Mouse (Mus musculus) c-Kit-positive CD71-positive TER-119-negative erythroid progenitor cells, embryonic 14.5 days (primary cell): ENCODE results near the gene Gphb5.
"Not testable (repeated sequence)": the region's sequence is repeated elsewhere in the genome, so short reads cannot be mapped to it uniquely, and the experiment has no call there.

Experiments used
- DNase-seq: peaks from one replicate; pipeline ENCODE4 v3.0.0-alpha.2; 2013; ENCODE audit warnings: low read depth

Gphb5 gene

GRCm38 (mm10) chr12:75416681-75417080 lies at the start of gene Gphb5:
Gphb5 (minus strand) TSS chr12:75416781.
- DNase-seq: no peak

GRCm38 (mm10) chr12:75466206-75466605 lies 49.6 kb upstream of the Gphb5 start:
- DNase-seq: no peak

- no peak for DNase-seq
These were observed 47.6 kb upstream of the Gphb5 start for GRCm38 (mm10) chr12:75464016-75464769.

GRCm38 (mm10) chr12:75460561-75460960 lies 44.0 kb upstream of the Gphb5 start:
- DNase-seq: no peak

GRCm38 (mm10) chr12:75459656-75460055 lies 43.1 kb upstream of the Gphb5 start:
- DNase-seq: no peak

GRCm38 (mm10) chr12:75453441-75453840 lies 36.9 kb upstream of the Gphb5 start:
- DNase-seq: no peak

- no peak for DNase-seq
These were observed 36.4 kb upstream of the Gphb5 start for GRCm38 (mm10) chr12:75453027-75453426.

GRCm38 (mm10) chr12:75450592-75450991 lies 34.0 kb upstream of the Gphb5 start:
- no peak for DNase-seq

GRCm38 (mm10) chr12:75450011-75450410 lies 33.4 kb upstream of the Gphb5 start:
- no peak for DNase-seq

GRCm38 (mm10) chr12:75449475-75449966 lies 32.9 kb upstream of the Gphb5 start:
- DNase-seq: no peak

- DNase-seq: no peak
These were observed 32.3 kb upstream of the Gphb5 start for GRCm38 (mm10) chr12:75448921-75449320.

- no peak for DNase-seq
These were observed 29.7 kb upstream of the Gphb5 start for GRCm38 (mm10) chr12:75446245-75446644.

GRCm38 (mm10) chr12:75432400-75432799 lies 15.8 kb upstream of the Gphb5 start:
- DNase-seq: not testable (repeated sequence)

GRCm38 (mm10) chr12:75429685-75430396 lies 13.3 kb upstream of the Gphb5 start:
- DNase-seq: no peak

GRCm38 (mm10) chr12:75428719-75429118 lies 12.1 kb upstream of the Gphb5 start:
- no peak for DNase-seq

- no peak for DNase-seq
These were observed 9.3 kb upstream of the Gphb5 start for GRCm38 (mm10) chr12:75425882-75426281.

GRCm38 (mm10) chr12:75424817-75425216 lies 8.2 kb upstream of the Gphb5 start:
- DNase-seq: no peak

GRCm38 (mm10) chr12:75424359-75424758 lies 7.8 kb upstream of the Gphb5 start:
- DNase-seq: no peak

- DNase-seq: no peak
These were observed 1.6 kb downstream of the Gphb5 start for GRCm38 (mm10) chr12:75414991-75415390.

- no peak for DNase-seq
These were observed 3.6 kb downstream of the Gphb5 start for GRCm38 (mm10) chr12:75412964-75413363.

GRCm38 (mm10) chr12:75397077-75397476 lies 19.5 kb downstream of the Gphb5 start:
- DNase-seq: no peak

GRCm38 (mm10) chr12:75396616-75397015 lies 20.0 kb downstream of the Gphb5 start:
- DNase-seq: no peak
